Mouse (Mus musculus) frontal cortex, postnatal 14 days (tissue): ENCODE data around the gene Gm11634.
A peak's percentile ranks its signal among the peaks of the same experiment; 100 is the strongest.
"Not testable (repeated sequence)": the region's sequence is repeated elsewhere in the genome, so short reads cannot be mapped to it uniquely, and the experiment has no call there.

ENCODE experiments used
- DNase-seq, 2 experiments: peaks; one replicate each; pipeline ENCODE4 v3.0.0; 2022; ENCODE audit warnings: low spot score in 2 of 2

Gm11634 gene

GRCm38 (mm10) chr11:101616948-101617767 lies 18.1 kb upstream of the Gm11634 start:
- no peak for DNase-seq

GRCm38 (mm10) chr11:101616104-101616503 lies 17.0 kb upstream of the Gm11634 start:
- no peak for DNase-seq

- DNase-seq: no peak
These were observed 16.3 kb upstream of the Gm11634 start for GRCm38 (mm10) chr11:101615380-101615779.

GRCm38 (mm10) chr11:101614116-101614515 lies 15.1 kb upstream of the Gm11634 start:
- no peak for DNase-seq

- DNase-seq: no peak
These were observed 14.5 kb upstream of the Gm11634 start for GRCm38 (mm10) chr11:101613596-101613995.

GRCm38 (mm10) chr11:101610445-101610844 lies 11.4 kb upstream of the Gm11634 start:
- DNase-seq: no peak

- DNase-seq: not testable (repeated sequence)
These were observed 8.1 kb upstream of the Gm11634 start for GRCm38 (mm10) chr11:101607134-101607533.

- DNase-seq: peak in 1 of 2 experiments; percentile 40
These were observed 5.7 kb upstream of the Gm11634 start for GRCm38 (mm10) chr11:101604531-101605453.

- no peak for DNase-seq
These were observed 5.1 kb upstream of the Gm11634 start for GRCm38 (mm10) chr11:101604116-101604515.

- DNase-seq: no peak
These were observed 3.4 kb upstream of the Gm11634 start for GRCm38 (mm10) chr11:101602491-101602890.

GRCm38 (mm10) chr11:101589989-101590624 lies 8.9 kb downstream of the Gm11634 start:
- no peak for DNase-seq

- peak in 1 of 2 experiments; percentile 46 for DNase-seq
These were observed 9.6 kb downstream of the Gm11634 start for GRCm38 (mm10) chr11:101589444-101589843.

GRCm38 (mm10) chr11:101588868-101589267 lies 10.2 kb downstream of the Gm11634 start:
- DNase-seq: no peak

GRCm38 (mm10) chr11:101587676-101588075 lies 11.4 kb downstream of the Gm11634 start:
- DNase-seq: peak in 1 of 2 experiments; percentile 19

GRCm38 (mm10) chr11:101585805-101586204 lies 13.3 kb downstream of the Gm11634 start:
- DNase-seq: no peak

GRCm38 (mm10) chr11:101585031-101585430 lies 14.0 kb downstream of the Gm11634 start:
- DNase-seq: not testable (repeated sequence)

- DNase-seq: no peak
These were observed 15.9 kb downstream of the Gm11634 start for GRCm38 (mm10) chr11:101583205-101583604.

GRCm38 (mm10) chr11:101582054-101583035 lies 16.7 kb downstream of the Gm11634 start, which contains the start of gene Tmem106a:
Gene Tmem106a, plus strand, starts transcription at chr11:101582242.
- DNase-seq: no peak

GRCm38 (mm10) chr11:101581081-101581764 lies 17.8 kb downstream of the Gm11634 start:
- no peak for DNase-seq

GRCm38 (mm10) chr11:101576116-101576515 lies 22.9 kb downstream of the Gm11634 start:
- DNase-seq: no peak
